Mouse (Mus musculus) NIH3T3 (cell line): ENCODE results near the gene Zbtb49.
A peak's percentile ranks its signal among the peaks of the same experiment; 100 is the strongest.

Experiments
- DNase-seq: peaks from one replicate; pipeline ENCODE4 v3.0.0-alpha.2; 2012; ENCODE audit warnings: low read depth

Zbtb49 gene

GRCm38 (mm10) chr5:38194946-38195345 lies 25.3 kb downstream of the Zbtb49 start:
- DNase-seq, result no peak

DNA sequence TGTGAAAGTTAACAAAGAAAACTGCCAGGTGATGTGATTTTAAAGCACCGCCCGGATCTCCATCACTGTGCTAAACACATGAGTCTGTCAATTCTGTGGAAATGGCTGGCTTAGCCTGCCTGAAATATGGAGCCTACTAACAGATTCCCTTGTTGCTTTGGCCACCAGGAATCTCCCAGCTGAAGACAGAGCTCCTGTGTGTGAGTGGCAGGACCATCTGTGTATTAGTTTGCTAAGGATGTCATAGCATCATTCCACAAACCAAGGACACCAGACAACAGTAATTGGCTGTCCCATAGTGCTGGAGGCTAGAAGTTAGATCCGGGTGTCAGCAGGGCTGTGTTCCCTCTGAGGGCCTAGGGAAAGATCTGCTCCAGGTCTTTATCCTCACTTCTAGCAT lies 29.4 kb downstream of the Zbtb49 start:
- DNase-seq, result no peak

- peak; percentile 86 for DNase-seq
Measured at GRCm38 (mm10) chr5:38187006-38187405, 33.3 kb downstream of the Zbtb49 start.

GRCm38 (mm10) chr5:38184688-38185285 lies 35.5 kb downstream of the Zbtb49 start:
- DNase-seq, result peak; percentile 94

DNA sequence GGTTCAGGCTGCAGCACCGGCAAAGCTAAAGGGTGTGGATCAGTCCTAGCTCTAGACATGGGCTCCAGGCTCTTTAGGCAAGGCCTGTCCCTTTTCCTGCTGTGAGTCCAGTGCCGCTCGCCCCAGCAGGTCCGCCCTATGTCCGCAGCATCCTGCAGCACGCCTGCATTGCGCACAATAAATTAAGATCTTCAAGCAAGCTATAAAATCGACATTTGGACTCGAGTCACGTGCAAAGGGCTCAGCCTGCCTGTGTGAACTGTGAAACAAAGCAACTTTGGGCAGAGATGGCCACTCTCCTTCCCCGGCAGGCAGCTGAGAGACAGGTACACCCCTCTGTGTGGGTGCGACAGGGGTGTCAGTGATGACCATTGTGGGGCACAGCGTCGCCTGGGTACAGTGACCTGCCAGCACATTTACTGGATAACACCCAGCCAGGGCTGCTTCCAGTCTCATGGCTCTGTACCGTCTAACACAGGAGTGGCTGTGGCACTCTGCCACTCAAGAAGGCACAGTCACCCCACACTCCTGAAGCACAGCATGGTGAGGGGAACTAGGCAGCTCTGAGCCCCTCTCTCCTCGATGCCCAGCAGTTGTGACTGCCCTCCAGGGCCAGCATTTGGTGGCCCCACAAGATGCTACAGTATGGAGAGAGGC lies 45.9 kb downstream of the Zbtb49 start:
- no peak for DNase-seq

- peak; percentile 66 for DNase-seq
Measured at GRCm38 (mm10) chr5:38173766-38174165, 46.5 kb downstream of the Zbtb49 start.

DNA sequence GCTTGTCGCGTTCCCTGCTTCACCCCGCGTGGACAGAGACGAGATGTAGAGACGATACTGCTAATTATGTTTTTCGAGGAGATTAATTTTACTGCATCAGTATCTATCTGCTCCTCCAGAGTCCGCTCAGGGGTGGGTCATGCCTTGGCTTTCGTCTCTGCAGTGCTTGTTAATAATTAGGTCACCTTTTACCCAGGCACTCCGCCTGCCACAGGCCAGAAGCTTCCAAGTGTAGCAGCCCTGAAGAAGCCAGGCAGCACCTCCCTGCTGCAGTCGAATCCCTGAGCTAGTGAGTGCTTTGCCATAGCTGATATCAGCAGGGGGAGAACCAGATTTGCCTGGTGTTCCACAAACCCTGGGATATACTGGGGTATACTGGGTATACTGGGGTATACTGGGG lies 51.8 kb downstream of the Zbtb49 start:
- DNase-seq, result no peak

DNA sequence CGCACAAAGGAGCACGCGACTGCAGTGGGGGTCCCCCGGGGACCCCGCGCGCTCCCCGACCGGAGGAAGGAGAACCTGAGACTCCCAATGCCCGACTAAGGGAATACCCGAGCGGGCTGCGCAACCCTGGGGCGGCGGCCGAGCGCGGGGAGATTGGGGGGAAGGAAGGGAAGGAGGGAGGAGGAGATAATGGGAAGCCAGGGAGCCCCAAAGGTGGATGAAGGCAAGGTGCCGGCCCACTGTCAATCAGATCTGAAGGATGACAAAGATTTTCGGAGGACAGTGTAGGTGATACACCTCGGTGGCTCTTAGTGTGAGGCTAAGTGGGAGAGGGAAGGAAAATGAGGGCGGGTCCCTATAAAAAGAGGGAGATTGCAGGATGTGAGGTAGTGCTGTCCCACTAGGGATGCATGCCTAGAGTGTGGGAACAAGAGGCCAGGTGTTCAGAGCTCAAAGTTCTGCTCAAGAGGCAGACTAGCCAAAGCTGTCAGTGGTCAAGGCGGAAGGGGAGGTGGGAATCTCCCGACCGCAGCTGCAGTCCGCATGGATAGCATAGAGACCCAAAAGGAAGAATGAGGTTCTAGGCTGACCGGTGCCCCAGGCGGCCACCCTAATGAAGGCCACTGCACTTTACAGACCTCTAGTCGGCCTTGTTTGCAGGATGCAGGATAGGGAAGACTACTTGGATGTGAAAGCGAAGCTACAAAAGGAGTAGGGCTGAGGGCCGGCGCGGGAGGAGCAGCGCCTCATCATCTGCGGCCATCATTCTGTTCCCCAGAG lies 60.4 kb downstream of the Zbtb49 start, which contains the start of gene Nsg1:
TSS of gene Nsg1 (minus strand) at position 274 of the 780 bp plus-strand sequence.
- no peak for DNase-seq

DNA sequence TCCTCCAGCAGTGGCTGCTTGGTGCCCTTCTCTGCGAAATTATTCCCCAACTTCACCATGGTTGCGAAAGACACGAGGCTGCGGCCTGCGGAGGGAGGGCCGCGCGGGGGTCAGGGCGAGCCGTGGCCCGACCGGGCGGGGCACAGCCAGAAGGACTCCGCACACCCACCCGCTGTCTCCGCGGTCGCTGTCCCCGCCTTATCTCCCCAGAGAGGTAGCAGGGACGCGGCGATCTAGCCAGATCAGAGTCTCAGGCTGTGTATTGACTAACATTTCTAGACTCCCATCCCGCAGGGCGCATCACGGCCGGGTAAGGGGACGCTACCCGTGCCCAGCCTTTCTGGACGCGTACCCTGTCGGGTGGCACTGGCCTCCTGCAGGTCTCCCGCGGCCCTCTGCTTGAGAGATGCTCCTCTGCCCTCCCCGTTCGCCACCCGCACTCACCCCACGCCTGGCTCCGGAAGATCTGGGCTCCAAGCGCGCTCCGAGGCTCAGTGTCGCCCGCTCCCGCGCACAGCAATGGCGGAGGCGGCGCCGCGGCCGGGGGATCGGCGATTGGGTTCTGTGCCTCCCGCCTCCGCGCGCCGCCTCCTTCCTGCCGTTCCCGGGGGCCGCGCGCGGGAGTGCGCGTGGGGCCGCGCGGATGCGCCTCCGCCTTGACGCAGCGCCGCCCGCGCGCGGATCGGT lies 61.2 kb downstream of the Zbtb49 start:
- peak; percentile 78 for DNase-seq

DNA sequence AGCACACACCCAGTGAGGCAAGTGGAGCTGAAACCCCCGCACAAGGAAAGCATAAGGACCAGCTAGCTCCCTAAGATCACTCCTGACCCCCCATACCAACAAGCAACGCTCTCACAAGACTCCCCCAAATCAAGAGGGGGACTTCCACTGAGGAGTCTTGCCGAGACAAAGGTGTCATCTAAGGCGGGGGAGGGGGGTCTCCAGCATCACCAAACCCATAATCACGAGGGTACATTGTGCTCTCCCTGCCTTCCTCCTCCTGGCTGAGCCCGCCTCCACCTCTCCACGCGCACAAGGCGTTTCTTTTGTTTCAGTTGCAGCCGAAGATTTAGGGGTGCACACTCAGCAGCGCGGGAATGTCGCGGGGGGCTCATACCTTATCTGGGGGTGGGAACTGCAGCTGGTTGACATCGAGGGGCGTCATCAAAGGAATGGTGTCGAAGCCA lies 61.7 kb downstream of the Zbtb49 start:
- DNase-seq, result no peak

GRCm38 (mm10) chr5:38157481-38158020 lies 62.7 kb downstream of the Zbtb49 start:
- DNase-seq, result no peak

DNA sequence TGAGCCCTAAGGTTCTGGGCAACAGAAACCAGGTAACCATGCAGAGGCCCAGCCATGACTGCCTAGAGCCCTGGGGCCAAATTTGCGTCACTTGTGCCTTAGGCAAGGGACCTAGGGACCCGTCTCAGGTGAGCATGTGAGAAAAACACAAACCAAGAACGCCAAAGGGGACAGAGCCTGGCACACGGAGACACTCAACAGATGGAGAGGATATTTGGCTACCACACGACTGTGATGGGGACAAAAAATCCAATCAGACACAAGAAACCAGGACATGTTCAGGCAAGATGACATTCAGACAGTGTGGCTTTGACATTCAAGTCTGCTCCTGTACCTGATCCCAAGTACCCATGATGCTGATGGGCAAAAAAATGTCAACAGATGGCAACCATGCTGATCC lies 66.6 kb downstream of the Zbtb49 start:
- no peak for DNase-seq

- DNase-seq, result peak; percentile 45
Measured at GRCm38 (mm10) chr5:38152201-38153108, 67.8 kb downstream of the Zbtb49 start.

DNA sequence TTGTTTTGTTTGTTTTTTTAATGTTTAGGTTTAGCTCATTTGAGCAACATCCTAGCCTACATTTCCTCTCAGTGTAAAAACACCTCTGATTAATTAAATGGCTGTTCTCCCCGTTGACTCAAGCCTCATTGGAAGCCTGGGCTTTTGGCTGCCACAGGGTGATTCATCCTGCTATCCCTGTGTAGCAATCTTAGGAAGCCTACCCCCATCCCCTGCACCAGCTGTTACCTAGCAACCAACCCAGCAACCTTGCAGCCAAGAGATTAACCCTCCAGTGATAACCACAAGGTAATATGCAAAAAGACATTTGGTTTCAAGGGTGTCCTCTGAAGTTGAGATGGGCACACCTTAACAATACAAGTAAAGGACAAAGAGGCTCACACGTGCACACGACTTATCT lies 69.0 kb downstream of the Zbtb49 start:
- DNase-seq, result peak; percentile 87

- peak; percentile 40 for DNase-seq
Measured at GRCm38 (mm10) chr5:38146524-38146923, 73.7 kb downstream of the Zbtb49 start.

DNA sequence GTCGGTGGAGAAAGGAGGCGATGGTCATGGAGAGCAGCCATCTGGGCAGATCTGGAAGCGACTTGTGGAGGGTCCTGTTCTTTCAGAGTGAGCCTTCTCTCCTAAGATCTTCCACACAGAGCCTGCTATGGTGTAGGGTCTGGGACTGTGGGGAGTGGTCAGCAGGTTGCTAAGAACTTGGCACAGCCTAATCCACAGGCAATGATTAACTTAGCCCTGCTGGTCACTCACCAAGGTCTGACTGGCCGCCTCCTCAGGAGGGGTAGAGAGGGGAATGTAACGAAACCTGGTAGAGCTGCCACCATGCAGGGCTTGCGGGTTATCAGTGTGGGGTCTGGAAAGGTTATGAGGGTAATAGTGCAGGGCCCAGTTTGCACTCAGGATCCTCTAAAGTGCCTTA lies 79.4 kb downstream of the Zbtb49 start:
- no peak for DNase-seq
